Mouse (Mus musculus) neural tube, embryonic 15.5 days (tissue): ENCODE results near the gene Islr. TPM values are rescaled to one million over a fixed set of nuclear protein-coding genes. Genes with fewer than 3 reads are reported as not detected.

Experiments used
- ATAC-seq: fragments of 200-750 bp; cut with Nextera tagmentation; 2 replicates; pipeline ENCODE4 v1.8.0; 2017; ENCODE audit warnings: mild to moderate bottlenecking, moderate TSS enrichment, moderate library complexity; ENCODE audit not compliant: low FRiP score
- H3K27ac ChIP-seq: fragments of 300-500 bp; sonication (generic); replicated peaks from 2 replicates; pipeline ENCODE4 v1.5.1; 2015; ENCODE audit warnings: mild to moderate bottlenecking, inconsistent platforms
- H3K27me3 ChIP-seq: fragments of 300-500 bp; sonication (generic); replicated peaks from 2 replicates; pipeline ENCODE4 v1.6.1; 2015; ENCODE audit warnings: inconsistent platforms
- H3K36me3 ChIP-seq: fragments of 300-500 bp; sonication (generic); 2 replicates; pipeline ENCODE4 v1.6.1; 2015; ENCODE audit warnings: inconsistent platforms
- H3K4me1 ChIP-seq: fragments of 300-500 bp; sonication (generic); 2 replicates; pipeline ENCODE4 v1.6.1; 2015; ENCODE audit warnings: inconsistent platforms
- H3K4me2 ChIP-seq: fragments of 300-500 bp; sonication (generic); 2 replicates; pipeline ENCODE4 v1.6.1; 2015; ENCODE audit warnings: inconsistent platforms, mild to moderate bottlenecking, moderate library complexity
- H3K4me3 ChIP-seq: fragments of 300-500 bp; sonication (generic); replicated peaks from 2 replicates; pipeline ENCODE4 v1.5.1; 2015; ENCODE audit warnings: mild to moderate bottlenecking, inconsistent platforms
- H3K9ac ChIP-seq: fragments of 300-500 bp; sonication (generic); replicated peaks from 2 replicates; pipeline ENCODE4 v1.6.1; 2015; ENCODE audit warnings: mild to moderate bottlenecking, inconsistent platforms
- H3K9me3 ChIP-seq: fragments of 300-500 bp; sonication (generic); replicated peaks from 2 replicates; pipeline ENCODE4 v1.6.1; 2016; ENCODE audit warnings: inconsistent platforms
- WGBS: fragments of 180-500 bp; shearing (Covaris S2); methylation state at CpG from one replicate; pipeline ENCODE4 v1.1.7; 2015; ENCODE audit warnings: mixed read lengths; 5-methylcytosine and 5-hydroxymethylcytosine counted together
- polyA plus RNA-seq: library from polyadenylated mRNA; unstranded; fragments of >200 nt; fragmentation: Nextera tagmentation; extraction: Ambion mirVana; gene quantifications from 2 replicates; pipeline ENCODE4 v1.2.1, GENCODE M21; 2015

Gene Islr
- polyA plus RNA-seq, 1 experiment from 2014 or later, result 52.3 TPM

DNA sequence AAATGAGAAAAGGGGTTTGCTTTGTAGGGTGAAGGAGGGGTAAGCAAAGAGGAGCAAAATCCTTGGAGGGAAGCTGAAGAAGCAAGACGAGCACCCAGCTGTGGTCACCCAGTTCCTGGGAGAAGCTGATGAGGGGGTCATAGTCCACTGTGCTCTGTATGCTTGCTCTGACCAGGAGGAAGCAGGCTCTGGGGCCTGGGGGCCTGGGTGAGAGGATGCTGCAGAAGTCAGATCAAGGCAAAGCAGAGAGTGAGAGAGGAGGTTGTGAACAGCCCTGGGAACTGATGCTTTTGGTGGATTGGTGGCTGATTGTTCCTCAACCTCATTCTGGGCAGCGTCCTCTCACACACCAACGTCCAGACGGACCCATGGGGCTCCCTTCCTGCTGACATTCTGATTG lies 26.9 kb downstream of the Islr start:
- ATAC-seq, result no peak
- Histone ChIP-seq H3K4me1 (0 out of 2 replicates have a peak, but pooled peaks cover 6% of the 10 kb centered on the region), H3K4me2 (no peak overlapping the region), H3K9me3 (no peaks in the 10 kb centered on the region), H3K4me3 (no peak overlapping the region), H3K36me3 (no peaks in the 10 kb centered on the region), H3K27me3 (no peaks in the 10 kb centered on the region), H3K27ac (no peak overlapping the region), H3K9ac (no peak overlapping the region)
- 51% methylated on average over 4 of the region's 4 CpGs for WGBS

DNA sequence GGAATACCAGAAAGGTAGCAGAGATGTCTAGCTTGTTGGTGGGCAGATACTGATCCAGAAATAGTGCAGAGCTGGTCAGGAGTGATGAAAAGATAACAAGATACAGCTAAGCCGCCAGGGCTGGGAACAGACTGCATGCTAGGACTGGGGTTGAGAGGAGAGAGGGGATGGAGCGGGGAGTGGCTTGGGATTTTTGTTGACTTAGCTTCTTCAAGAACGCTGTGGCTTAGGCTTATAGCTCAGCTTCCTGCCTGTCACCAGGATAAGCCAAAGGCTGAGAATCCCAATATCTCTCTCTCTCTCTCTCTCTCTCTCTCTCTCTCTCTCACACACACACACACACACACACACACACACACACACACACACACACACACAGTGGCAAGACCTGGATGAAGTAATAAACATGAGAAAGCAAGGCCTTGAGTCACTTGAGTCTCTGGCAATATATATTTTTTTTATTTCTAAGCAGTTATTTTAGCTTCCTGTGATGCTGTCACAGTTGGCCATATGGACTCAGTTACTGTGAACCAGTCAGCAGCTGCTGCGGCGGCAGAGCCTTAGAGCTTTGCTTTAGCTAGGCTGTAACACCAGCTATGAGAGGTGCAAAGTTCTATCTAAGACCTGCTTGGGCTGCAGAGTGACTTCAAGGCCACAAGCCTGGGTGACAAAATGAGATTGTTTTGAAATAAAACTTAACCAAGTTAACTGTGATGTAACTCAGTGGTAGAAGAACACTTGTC lies 28.2 kb downstream of the Islr start:
- H3K4me2 ChIP-seq, result no peak overlapping the region
- no peak for ATAC-seq
- WGBS, result 64% methylated on average over 5 of the region's 5 CpGs

DNA sequence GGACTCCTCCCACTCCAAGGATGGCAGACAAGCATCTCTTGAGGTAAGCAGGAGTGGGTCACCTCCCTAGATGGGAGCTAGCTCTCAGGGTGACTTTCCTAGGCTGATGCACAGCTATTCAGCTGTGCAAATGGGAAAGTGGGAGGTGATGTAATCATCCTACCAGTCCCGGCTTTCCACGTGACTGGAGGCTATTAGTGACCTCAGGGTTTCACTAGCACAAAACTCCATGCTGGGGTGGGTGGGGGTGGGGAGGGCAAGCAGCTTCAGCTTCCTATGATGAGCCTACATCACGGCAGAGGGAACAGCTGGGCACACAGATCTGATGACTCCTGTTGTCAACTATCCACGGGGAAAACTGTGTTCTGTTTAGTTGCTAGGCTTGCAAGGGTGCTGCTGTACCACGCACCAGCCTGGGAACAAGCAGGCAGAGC lies 29.3 kb downstream of the Islr start:
- Histone ChIP-seq H3K9ac (no peak overlapping the region), H3K36me3 (no peaks in the 10 kb centered on the region), H3K4me1 (0 out of 2 replicates have a peak, but pooled peaks cover 6% of the 10 kb centered on the region), H3K4me3 (no peak overlapping the region), H3K4me2 (no peak overlapping the region), H3K27me3 (no peaks in the 10 kb centered on the region), H3K27ac (no peak overlapping the region), H3K9me3 (no peaks in the 10 kb centered on the region)
- no peak for ATAC-seq
- WGBS, result 20% methylated on average over 5 of the region's 5 CpGs

More for the DNA sequence above, 28.2 kb downstream of the Islr start:
- Histone ChIP-seq H3K9me3 (no peaks in the 10 kb centered on the region), H3K36me3 (no peaks in the 10 kb centered on the region), H3K9ac (no peak overlapping the region), H3K4me1 (0 out of 2 replicates have a peak, but pooled peaks cover 6% of the 10 kb centered on the region), H3K27me3 (no peaks in the 10 kb centered on the region), H3K4me3 (no peak overlapping the region), H3K27ac (no peak overlapping the region)

DNA sequence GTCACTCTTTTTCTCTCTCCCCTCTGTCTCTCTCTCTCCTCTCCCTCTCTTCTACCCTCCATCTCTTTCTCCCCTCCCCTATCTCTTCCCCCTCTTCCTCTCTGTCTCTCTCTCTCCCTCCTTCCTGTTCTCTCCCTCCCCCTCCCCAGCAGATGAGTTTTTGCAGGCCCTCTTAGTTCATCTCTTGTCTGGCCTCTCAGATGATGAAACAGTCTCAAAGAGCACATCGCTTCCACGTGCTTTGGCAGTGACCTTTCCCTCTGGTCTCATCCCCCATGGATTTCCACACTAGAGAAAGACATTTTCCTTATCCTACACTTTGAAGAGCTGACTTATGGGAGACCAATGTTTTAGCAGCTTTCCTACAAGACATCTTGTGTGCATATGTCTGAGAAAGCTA lies 31.2 kb downstream of the Islr start:
- Histone ChIP-seq H3K9ac (no peak overlapping the region), H3K4me1 (0 out of 2 replicates have a peak, but pooled peaks cover 6% of the 10 kb centered on the region), H3K27me3 (no peaks in the 10 kb centered on the region), H3K27ac (no peak overlapping the region), H3K36me3 (no peaks in the 10 kb centered on the region), H3K4me3 (no peak overlapping the region), H3K9me3 (no peaks in the 10 kb centered on the region), H3K4me2 (no peak overlapping the region)
- ATAC-seq, result no peak
- WGBS, result 78% methylated on average over 2 of the region's 2 CpGs

DNA sequence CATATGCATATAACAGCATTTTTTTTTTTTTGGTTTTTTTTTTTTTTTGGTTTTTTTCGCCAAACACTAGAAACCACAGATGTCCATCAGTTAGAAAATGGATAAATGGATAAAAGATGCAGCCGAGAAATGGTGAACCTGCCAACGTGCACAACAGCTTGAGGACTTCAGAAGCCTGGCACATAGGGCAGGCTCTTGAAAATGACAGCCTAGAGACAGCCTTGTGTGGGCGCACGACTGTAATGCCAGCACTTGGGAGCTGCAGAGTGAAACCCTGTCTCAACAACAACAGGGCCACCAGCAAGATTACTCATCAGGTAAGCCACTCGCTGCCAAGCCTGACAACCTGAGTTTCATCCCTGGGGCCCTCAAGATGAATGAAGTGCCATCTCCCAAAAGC lies 34.7 kb downstream of the Islr start:
- H3K9me3 ChIP-seq, result no peaks in the 10 kb centered on the region
- WGBS, result 94% methylated on average over 6 of the region's 6 CpGs

DNA sequence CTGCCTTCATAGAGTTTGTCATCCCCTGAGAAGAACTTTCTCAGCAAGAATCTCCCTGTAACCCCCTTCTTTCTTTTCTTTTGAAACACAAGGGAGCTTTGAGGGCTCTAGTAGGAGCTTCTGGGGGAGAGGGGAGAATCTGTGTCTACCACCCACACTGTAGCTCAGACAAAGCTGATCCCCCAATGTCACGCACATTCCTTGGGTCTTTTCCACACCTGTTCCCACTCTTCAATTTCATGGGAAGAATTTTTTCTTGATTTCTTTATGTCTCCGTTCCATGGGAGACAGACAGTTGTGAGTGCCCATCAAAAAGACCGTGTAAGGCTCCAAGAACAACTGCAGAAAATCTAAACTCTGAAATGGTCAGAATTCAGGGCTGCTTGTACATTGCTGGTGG lies 35.2 kb downstream of the Islr start:
- no peak for ATAC-seq
- H3K9ac ChIP-seq, result no peak overlapping the region
- 80% methylated on average over 3 of the region's 3 CpGs for WGBS

More for the DNA sequence above, 34.7 kb downstream of the Islr start:
- Histone ChIP-seq H3K27ac (no peak overlapping the region), H3K4me1 (no peaks in the 10 kb centered on the region), H3K4me2 (no peak overlapping the region), H3K27me3 (no peaks in the 10 kb centered on the region), H3K9ac (no peak overlapping the region), H3K36me3 (no peaks in the 10 kb centered on the region), H3K4me3 (no peak overlapping the region)
- no peak for ATAC-seq

DNA sequence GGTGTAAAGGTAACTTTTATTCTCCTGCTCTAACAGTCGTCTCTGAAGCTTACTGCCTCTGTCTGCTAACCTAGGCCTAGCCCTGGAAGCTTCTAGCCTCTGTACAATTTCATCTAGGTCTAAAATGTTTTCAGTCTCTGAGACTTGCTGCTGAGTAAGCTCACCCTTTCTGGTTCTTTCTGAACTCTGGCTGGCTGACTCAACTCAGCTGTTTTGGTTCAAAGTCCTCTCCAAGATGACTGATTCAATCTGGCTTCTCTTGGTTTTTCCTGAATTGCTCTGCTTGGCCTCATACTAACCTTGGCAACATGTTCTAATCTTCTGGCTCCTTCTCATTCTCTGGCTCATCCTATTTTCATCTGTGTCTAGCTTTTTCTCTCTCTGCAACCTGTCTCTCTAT lies 38.3 kb downstream of the Islr start:
- Histone ChIP-seq H3K4me2 (no peak overlapping the region), H3K36me3 (no peaks in the 10 kb centered on the region), H3K27me3 (no peaks in the 10 kb centered on the region), H3K27ac (no peak overlapping the region), H3K9ac (no peak overlapping the region), H3K4me3 (no peak overlapping the region), H3K9me3 (no peaks in the 10 kb centered on the region), H3K4me1 (no peaks in the 10 kb centered on the region)
- ATAC-seq, result no peak
- WGBS, result 69% methylated on average over 1 of the region's 1 CpGs

More for the DNA sequence above, 35.2 kb downstream of the Islr start:
- H3K4me2 ChIP-seq, result no peak overlapping the region
- no peaks in the 10 kb centered on the region for H3K9me3 ChIP-seq
- no peaks in the 10 kb centered on the region for H3K4me1 ChIP-seq
- no peak overlapping the region for H3K27ac ChIP-seq
- no peak overlapping the region for H3K4me3 ChIP-seq
- H3K36me3 ChIP-seq, result no peaks in the 10 kb centered on the region
- no peaks in the 10 kb centered on the region for H3K27me3 ChIP-seq

DNA sequence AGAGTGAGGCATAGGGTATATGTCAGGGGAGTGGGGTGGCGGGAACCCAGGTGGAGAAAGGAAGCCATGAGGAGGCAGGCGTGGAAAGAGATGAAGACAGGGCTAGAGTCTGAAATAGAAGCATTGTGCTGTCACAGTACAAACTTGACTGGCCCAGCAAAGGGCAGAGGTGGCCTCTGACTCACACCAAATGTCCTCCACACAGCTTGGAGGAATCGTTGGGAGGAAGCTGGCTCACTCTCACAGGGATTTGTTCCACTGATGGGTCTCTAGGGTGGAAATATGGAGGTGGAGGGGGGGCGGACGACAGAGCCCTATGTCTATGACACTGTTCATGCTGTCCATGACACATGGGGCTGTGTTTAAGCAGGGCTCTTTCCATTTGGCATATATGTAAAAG lies 41.0 kb downstream of the Islr start:
- no peaks in the 10 kb centered on the region for H3K4me1 ChIP-seq
- H3K9ac ChIP-seq, result no peak overlapping the region
- H3K4me2 ChIP-seq, result no peak overlapping the region
- no peak overlapping the region for H3K27ac ChIP-seq
- no peaks in the 10 kb centered on the region for H3K9me3 ChIP-seq
- no peaks in the 10 kb centered on the region for H3K27me3 ChIP-seq
- no peak for ATAC-seq
- H3K36me3 ChIP-seq, result no peaks in the 10 kb centered on the region
- 81% methylated on average over 5 of the region's 5 CpGs for WGBS
- no peak overlapping the region for H3K4me3 ChIP-seq

DNA sequence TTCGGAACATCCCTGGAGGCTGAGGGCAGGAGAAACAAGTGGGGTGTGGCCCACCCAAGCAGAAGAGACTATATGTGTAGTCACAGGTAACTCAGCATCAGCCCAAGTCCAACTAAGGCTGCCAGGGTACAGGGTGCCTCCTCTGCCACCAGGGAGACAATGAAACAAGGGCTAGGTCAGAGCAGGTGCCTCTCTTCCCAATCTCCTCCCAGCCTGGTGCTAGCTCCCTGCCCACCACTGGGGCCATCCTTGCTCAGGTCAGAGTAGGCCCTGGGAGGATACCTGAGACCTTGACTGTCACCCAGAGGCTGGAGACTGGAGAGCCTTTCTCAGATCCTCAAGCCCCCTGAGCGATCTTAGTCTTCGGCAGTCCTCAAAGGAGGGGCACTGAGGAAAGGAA lies 41.9 kb downstream of the Islr start:
- H3K36me3 ChIP-seq, result no peaks in the 10 kb centered on the region
- no peaks in the 10 kb centered on the region for H3K27me3 ChIP-seq
- WGBS, result 92% methylated on average over 3 of the region's 3 CpGs
- H3K4me1 ChIP-seq, result no peaks in the 10 kb centered on the region
- no peak for ATAC-seq
- no peak overlapping the region for H3K4me3 ChIP-seq
- H3K9me3 ChIP-seq, result no peaks in the 10 kb centered on the region
- no peak overlapping the region for H3K9ac ChIP-seq
- H3K4me2 ChIP-seq, result no peak overlapping the region
- no peak overlapping the region for H3K27ac ChIP-seq

DNA sequence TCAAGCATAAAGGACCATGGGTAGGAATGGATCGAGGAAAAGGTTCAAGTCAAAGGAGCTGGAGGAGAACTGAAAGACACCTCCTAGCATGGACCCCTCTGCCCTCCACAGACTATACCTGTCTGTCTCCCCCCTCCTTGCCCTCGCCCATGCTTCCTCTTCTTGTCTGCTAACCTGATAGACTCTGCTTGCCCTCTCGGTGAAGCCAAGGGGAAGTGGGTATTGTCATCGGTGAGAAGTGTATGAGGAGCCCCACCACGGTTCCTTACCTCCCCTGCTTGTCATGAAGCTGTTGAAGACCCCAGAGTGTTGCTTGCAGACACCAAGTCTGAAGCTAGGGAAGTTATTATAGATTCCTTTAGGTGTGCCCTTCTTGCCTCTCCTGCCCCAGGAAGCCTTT lies 43.8 kb downstream of the Islr start:
- WGBS, result 88% methylated on average over 5 of the region's 5 CpGs

DNA sequence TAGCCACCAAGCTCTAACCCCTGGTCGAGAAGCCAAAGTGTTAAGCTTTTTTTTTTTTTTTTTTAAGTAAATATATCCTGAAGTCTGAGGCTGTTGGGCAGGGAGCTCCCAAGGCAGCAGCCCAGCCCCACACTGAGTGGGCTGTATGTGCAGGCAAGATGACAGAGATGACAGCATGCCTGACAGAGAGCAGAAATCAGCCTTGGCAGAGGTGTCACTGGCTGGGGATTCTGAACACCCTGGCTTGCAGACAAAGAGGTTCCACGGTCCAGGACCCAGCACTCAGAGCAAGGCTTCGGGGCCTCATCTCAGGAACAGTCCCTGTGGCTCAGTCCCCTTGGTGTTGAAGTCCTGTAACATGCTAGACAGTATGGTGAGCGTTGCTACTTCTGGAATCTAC lies 44.3 kb downstream of the Islr start:
- Histone ChIP-seq H3K4me1 (peaks cover 7% of the 10 kb centered on the region), H3K9ac (no peak overlapping the region), H3K27me3 (no peaks in the 10 kb centered on the region), H3K36me3 (no peaks in the 10 kb centered on the region), H3K4me3 (no peak overlapping the region), H3K27ac (no peak overlapping the region; the same call in 1 of the 2 replicates), H3K9me3 (no peaks in the 10 kb centered on the region), H3K4me2 (no peak overlapping the region)
- ATAC-seq, result no peak
- 73% methylated on average over 4 of the region's 4 CpGs for WGBS

More for the DNA sequence above, 43.8 kb downstream of the Islr start:
- Histone ChIP-seq H3K36me3 (no peaks in the 10 kb centered on the region), H3K4me2 (no peak overlapping the region), H3K27me3 (no peaks in the 10 kb centered on the region), H3K4me3 (no peak overlapping the region), H3K9ac (no peak overlapping the region), H3K9me3 (no peaks in the 10 kb centered on the region), H3K4me1 (peaks cover 3% of the 10 kb centered on the region), H3K27ac (no peak overlapping the region; the same call in 1 of the 2 replicates)
- ATAC-seq, result no peak

DNA sequence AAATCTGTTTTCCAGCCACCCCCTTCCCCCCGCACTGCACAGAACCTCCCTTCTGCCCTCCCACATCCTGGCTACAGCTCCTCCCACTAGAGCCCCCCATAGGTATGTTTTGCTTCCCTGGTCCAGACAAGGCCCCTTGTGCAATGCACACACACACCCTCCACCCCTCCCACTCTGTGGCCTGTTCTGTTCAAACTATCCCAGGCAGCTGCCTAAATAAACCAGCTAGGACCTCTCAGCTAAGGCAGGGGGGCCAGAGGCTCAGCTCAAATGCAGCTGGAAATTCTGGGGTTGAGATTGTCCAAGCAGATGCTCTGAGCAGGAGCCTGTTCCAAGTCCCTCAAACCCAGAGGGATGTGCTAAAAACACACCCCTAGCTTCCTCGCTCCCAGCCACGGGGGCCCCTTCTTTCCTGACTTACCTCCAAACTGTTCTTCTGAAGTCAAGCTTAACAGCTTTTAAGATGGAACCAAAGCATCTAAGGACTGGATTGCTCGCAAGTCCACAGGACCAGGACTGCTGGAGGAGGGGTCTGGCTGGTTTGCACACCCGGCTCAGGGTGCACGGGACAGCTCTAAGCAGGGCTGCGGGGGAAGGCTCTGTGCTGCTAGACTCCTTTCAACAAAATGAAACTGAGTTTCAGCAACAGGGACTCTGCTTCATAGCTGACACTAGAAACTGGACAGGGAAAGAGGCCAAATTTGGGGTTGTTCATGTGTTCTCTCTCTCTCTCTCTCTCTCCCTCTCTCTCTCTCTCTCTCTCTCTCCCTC lies 45.4 kb downstream of the Islr start:
- Histone ChIP-seq H3K27ac (peak overlapping the region; percentile 60; the same call in 1 of the 2 replicates), H3K9ac (no peak overlapping the region), H3K4me1 (peaks cover 7% of the 10 kb centered on the region), H3K4me3 (no peak overlapping the region), H3K4me2 (no peak overlapping the region; the same call in 1 of the 2 replicates), H3K36me3 (no peaks in the 10 kb centered on the region), H3K9me3 (no peaks in the 10 kb centered on the region), H3K27me3 (no peaks in the 10 kb centered on the region)
- ATAC-seq, result no peak
- WGBS, result 48% methylated on average over 7 of the region's 7 CpGs
